Mouse (Mus musculus): ENCODE results near the gene Egfl8. TPM values are rescaled to one million over a fixed set of nuclear protein-coding genes. Genes with fewer than 3 reads are reported as not detected.
A peak's percentile ranks its signal among the peaks of the same experiment; 100 is the strongest.

The Egfl8 gene
- polyA plus RNA-seq, 1 experiment from 2014 or later, result 2.3 TPM

GRCm38 (mm10) chr17:34639461-34640255 lies 23.9 kb upstream of the Egfl8 start:
- DNase-seq (ENCODE audit: low spot score) (no peak), ATAC-seq (replicated peaks; ENCODE audit: low FRiP score) (no peak)
- peaks cover 7% of the 10 kb centered on the region; the same call in 1 of the 2 replicates for H3K4me1 ChIP-seq (replicated peaks; ENCODE audit: control insufficient read depth, insufficient read depth, low read length)
- no peaks in the 10 kb centered on the region for H3K27me3 ChIP-seq (ENCODE audit: control insufficient read depth, insufficient read depth, low read length)
- H3K36me3 ChIP-seq (ENCODE audit: control insufficient read depth, insufficient read depth, low read length), result no peaks in the 10 kb centered on the region
- no peak overlapping the region for H3K9ac ChIP-seq (ENCODE audit: low read length)
- H3K9me3 ChIP-seq (ENCODE audit: control insufficient read depth, low read length), result no peaks in the 10 kb centered on the region
- H3K4me3 ChIP-seq (ENCODE audit: low read depth, low read length), result no peak overlapping the region
- H3K4me2 ChIP-seq (ENCODE audit: low read depth, low read length, severe bottlenecking), result no peak overlapping the region
- H3K27ac ChIP-seq (ENCODE audit: low read depth, low read length), result no peak overlapping the region
- 84% methylated on average over 7 of the region's 7 CpGs for WGBS

- ATAC-seq (replicated peaks; ENCODE audit: low FRiP score), result no peak
- no peak overlapping the region for H3K9ac ChIP-seq (ENCODE audit: low read length)
These were observed 21.7 kb upstream of the Egfl8 start for GRCm38 (mm10) chr17:34637459-34637858.

GRCm38 (mm10) chr17:34635671-34636070 lies 19.9 kb upstream of the Egfl8 start:
- ATAC-seq (replicated peaks; ENCODE audit: low FRiP score) (no peak), DNase-seq (ENCODE audit: low spot score) (no peak)
- Histone ChIP-seq H3K4me3 (ENCODE audit: low read depth, low read length) (no peak overlapping the region), H3K9ac (ENCODE audit: low read length) (no peak overlapping the region), H3K27me3 (ENCODE audit: control insufficient read depth, insufficient read depth, low read length) (peaks cover 16% of the 10 kb centered on the region), H3K36me3 (ENCODE audit: control insufficient read depth, insufficient read depth, low read length) (no peaks in the 10 kb centered on the region), H3K27ac (ENCODE audit: low read depth, low read length) (no peak overlapping the region), H3K9me3 (ENCODE audit: control insufficient read depth, low read length) (no peaks in the 10 kb centered on the region), H3K4me1 (replicated peaks; ENCODE audit: control insufficient read depth, insufficient read depth, low read length) (peaks cover 12% of the 10 kb centered on the region), H3K4me2 (ENCODE audit: low read depth, low read length, severe bottlenecking) (no peak overlapping the region)
- WGBS, result 71% methylated on average over 2 of the region's 2 CpGs

More at GRCm38 (mm10) chr17:34637459-34637858, 21.7 kb upstream of the Egfl8 start:
- peaks cover 1% of the 10 kb centered on the region for H3K27me3 ChIP-seq (ENCODE audit: control insufficient read depth, insufficient read depth, low read length)
- no peak overlapping the region for H3K4me3 ChIP-seq (ENCODE audit: low read depth, low read length)
- peaks cover 7% of the 10 kb centered on the region; the same call in 1 of the 2 replicates for H3K4me1 ChIP-seq (replicated peaks; ENCODE audit: control insufficient read depth, insufficient read depth, low read length)
- H3K27ac ChIP-seq (ENCODE audit: low read depth, low read length), result no peak overlapping the region
- H3K4me2 ChIP-seq (ENCODE audit: low read depth, low read length, severe bottlenecking), result no peak overlapping the region
- H3K36me3 ChIP-seq (ENCODE audit: control insufficient read depth, insufficient read depth, low read length), result no peaks in the 10 kb centered on the region
- no peaks in the 10 kb centered on the region for H3K9me3 ChIP-seq (ENCODE audit: control insufficient read depth, low read length)
- WGBS, result 58% methylated on average over 3 of the region's 3 CpGs
- DNase-seq (ENCODE audit: low spot score), result no peak

GRCm38 (mm10) chr17:34632261-34632691 lies 16.5 kb upstream of the Egfl8 start:
- no peaks in the 10 kb centered on the region for H3K9me3 ChIP-seq (ENCODE audit: control insufficient read depth, low read length)
- H3K36me3 ChIP-seq (ENCODE audit: control insufficient read depth, insufficient read depth, low read length), result no peaks in the 10 kb centered on the region
- H3K27me3 ChIP-seq (ENCODE audit: control insufficient read depth, insufficient read depth, low read length), result peaks cover 26% of the 10 kb centered on the region
- under 1% methylated on average over 26 of the region's 26 CpGs for WGBS
- DNase-seq (ENCODE audit: low spot score) (peak; percentile 76), ATAC-seq (replicated peaks; ENCODE audit: low FRiP score) (no peak)
- peak overlapping the region; percentile 31 for H3K4me3 ChIP-seq (ENCODE audit: low read depth, low read length)
- H3K9ac ChIP-seq (ENCODE audit: low read length), result peak overlapping the region; percentile 48
- H3K4me2 ChIP-seq (ENCODE audit: low read depth, low read length, severe bottlenecking), result peak overlapping the region; percentile 72
- H3K27ac ChIP-seq (ENCODE audit: low read depth, low read length), result no peak overlapping the region
- H3K4me1 ChIP-seq (replicated peaks; ENCODE audit: control insufficient read depth, insufficient read depth, low read length), result peaks cover 28% of the 10 kb centered on the region

- H3K4me3 ChIP-seq (ENCODE audit: low read depth, low read length), result peak overlapping the region; percentile 31
- no peaks in the 10 kb centered on the region for H3K36me3 ChIP-seq (ENCODE audit: control insufficient read depth, insufficient read depth, low read length)
- H3K9me3 ChIP-seq (ENCODE audit: control insufficient read depth, low read length), result no peaks in the 10 kb centered on the region
- peaks cover 28% of the 10 kb centered on the region for H3K4me1 ChIP-seq (replicated peaks; ENCODE audit: control insufficient read depth, insufficient read depth, low read length)
- H3K4me2 ChIP-seq (ENCODE audit: low read depth, low read length, severe bottlenecking), result peak overlapping the region; percentile 72
- no peak overlapping the region for H3K27ac ChIP-seq (ENCODE audit: low read depth, low read length)
- DNase-seq (ENCODE audit: low spot score) (peak; percentile 59), ATAC-seq (replicated peaks; ENCODE audit: low FRiP score) (no peak)
- WGBS, result 3% methylated on average over 12 of the region's 12 CpGs
- H3K9ac ChIP-seq (ENCODE audit: low read length), result peak overlapping the region; percentile 48
- peaks cover 26% of the 10 kb centered on the region for H3K27me3 ChIP-seq (ENCODE audit: control insufficient read depth, insufficient read depth, low read length)
These were observed 15.9 kb upstream of the Egfl8 start for GRCm38 (mm10) chr17:34631647-34632046.

- peak overlapping the region; percentile 43 for H3K9ac ChIP-seq (ENCODE audit: low read length)
- peak; percentile 57 for DNase-seq (ENCODE audit: low spot score)
- no peak overlapping the region for H3K27ac ChIP-seq (ENCODE audit: low read depth, low read length)
- H3K9me3 ChIP-seq (ENCODE audit: control insufficient read depth, low read length), result no peaks in the 10 kb centered on the region
- peak overlapping the region; percentile 22 for H3K4me3 ChIP-seq (ENCODE audit: low read depth, low read length)
- H3K4me1 ChIP-seq (replicated peaks; ENCODE audit: control insufficient read depth, insufficient read depth, low read length), result peaks cover 28% of the 10 kb centered on the region
- ATAC-seq (replicated peaks; ENCODE audit: low FRiP score), result no peak
- H3K27me3 ChIP-seq (ENCODE audit: control insufficient read depth, insufficient read depth, low read length), result peaks cover 26% of the 10 kb centered on the region
- no peaks in the 10 kb centered on the region for H3K36me3 ChIP-seq (ENCODE audit: control insufficient read depth, insufficient read depth, low read length)
- WGBS, result 3% methylated on average over 44 of the region's 48 CpGs
- peak overlapping the region; percentile 49 for H3K4me2 ChIP-seq (ENCODE audit: low read depth, low read length, severe bottlenecking)
These were observed 15.1 kb upstream of the Egfl8 start for GRCm38 (mm10) chr17:34630761-34631301.

GRCm38 (mm10) chr17:34629796-34630603 lies 14.2 kb upstream of the Egfl8 start:
- Histone ChIP-seq H3K27me3 (ENCODE audit: control insufficient read depth, insufficient read depth, low read length) (peaks cover 26% of the 10 kb centered on the region), H3K27ac (ENCODE audit: low read depth, low read length) (no peak overlapping the region), H3K4me1 (replicated peaks; ENCODE audit: control insufficient read depth, insufficient read depth, low read length) (peaks cover 28% of the 10 kb centered on the region), H3K4me3 (ENCODE audit: low read depth, low read length) (peak overlapping the region; percentile 22), H3K9ac (ENCODE audit: low read length) (peak overlapping the region; percentile 16; the same call in 1 of the 2 replicates), H3K4me2 (ENCODE audit: low read depth, low read length, severe bottlenecking) (peak overlapping the region; percentile 49; the same call in 1 of the 2 replicates), H3K9me3 (ENCODE audit: control insufficient read depth, low read length) (no peaks in the 10 kb centered on the region), H3K36me3 (ENCODE audit: control insufficient read depth, insufficient read depth, low read length) (no peaks in the 10 kb centered on the region; the same call in 1 of the 2 replicates)
- ATAC-seq (replicated peaks; ENCODE audit: low FRiP score), result no peak
- DNase-seq (ENCODE audit: low spot score), result peak; percentile 57
- WGBS, result 13% methylated on average over 12 of the region's 12 CpGs

GRCm38 (mm10) chr17:34629221-34629751 lies 13.5 kb upstream of the Egfl8 start, which contains the start of gene Prrt1:
TSS of gene Prrt1 (plus strand) at chr17:34629533.
- H3K9ac ChIP-seq (ENCODE audit: low read length), result peak within 1 kb of the TSS; percentile 47

More at GRCm38 (mm10) chr17:34629221-34629751, 13.5 kb upstream of the Egfl8 start, which contains the start of gene Prrt1:
- Histone ChIP-seq H3K36me3 (ENCODE audit: control insufficient read depth, insufficient read depth, low read length) (no peaks in the 10 kb centered on the region; the same call in 1 of the 2 replicates), H3K4me1 (replicated peaks; ENCODE audit: control insufficient read depth, insufficient read depth, low read length) (peaks cover 28% of the 10 kb centered on the region), H3K9me3 (ENCODE audit: control insufficient read depth, low read length) (no peaks in the 10 kb centered on the region), H3K27me3 (ENCODE audit: control insufficient read depth, insufficient read depth, low read length) (peaks cover 26% of the 10 kb centered on the region), H3K4me3 (ENCODE audit: low read depth, low read length) (peak within 1 kb of the TSS; percentile 48), H3K4me2 (ENCODE audit: low read depth, low read length, severe bottlenecking) (peak within 1 kb of the TSS; percentile 67), H3K27ac (ENCODE audit: low read depth, low read length) (peak within 1 kb of the TSS; percentile 20; the same call in 1 of the 2 replicates)
- DNase-seq (ENCODE audit: low spot score) (peak; percentile 60), ATAC-seq (replicated peaks; ENCODE audit: low FRiP score) (peak; percentile 26; the same call in 1 of the 2 replicates)
- WGBS, result under 1% methylated on average over 16 of the region's 16 CpGs

All from forebrain, embryonic 11.5 days (tissue).